Mouse (Mus musculus) yolk sac, embryonic 10.5 days (tissue): ENCODE results near the gene Gm43518.

Experiments
- DNase-seq: peaks from one replicate; pipeline ENCODE4 v3.0.0-alpha.2; 2017; ENCODE audit warnings: low spot score

The Gm43518 gene

GRCm38 (mm10) chr5:123933957-123934591, 6.9 kb downstream of the Gm43518 start:
- peak; percentile 74 for DNase-seq

- no peak for DNase-seq
These were observed 8.7 kb downstream of the Gm43518 start for GRCm38 (mm10) chr5:123935931-123936330.

- DNase-seq: no peak
These were observed 11.3 kb downstream of the Gm43518 start for GRCm38 (mm10) chr5:123938479-123938878.

DNA sequence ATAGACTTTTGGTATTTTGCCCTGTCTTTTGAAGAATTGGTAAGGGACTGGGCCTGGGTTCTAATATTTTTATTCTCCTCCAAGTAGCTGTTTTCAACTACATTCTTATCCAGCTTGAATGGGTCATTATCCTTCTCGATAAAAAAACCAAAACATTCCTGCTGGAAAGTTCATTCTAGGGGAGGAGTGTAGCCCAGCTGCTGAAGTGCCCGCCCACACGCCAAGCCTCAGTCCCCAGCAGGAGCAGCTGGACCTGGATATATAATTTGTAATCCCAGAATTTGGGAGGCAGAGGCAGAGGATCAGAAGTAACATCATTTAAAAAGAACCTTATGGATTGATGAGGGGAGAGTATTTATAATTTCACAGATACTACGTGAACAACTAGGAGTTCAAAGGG, 19.3 kb downstream of the Gm43518 start:
- DNase-seq: no peak

- DNase-seq: no peak
These were observed 20.0 kb downstream of the Gm43518 start for GRCm38 (mm10) chr5:123947041-123947761.

DNA sequence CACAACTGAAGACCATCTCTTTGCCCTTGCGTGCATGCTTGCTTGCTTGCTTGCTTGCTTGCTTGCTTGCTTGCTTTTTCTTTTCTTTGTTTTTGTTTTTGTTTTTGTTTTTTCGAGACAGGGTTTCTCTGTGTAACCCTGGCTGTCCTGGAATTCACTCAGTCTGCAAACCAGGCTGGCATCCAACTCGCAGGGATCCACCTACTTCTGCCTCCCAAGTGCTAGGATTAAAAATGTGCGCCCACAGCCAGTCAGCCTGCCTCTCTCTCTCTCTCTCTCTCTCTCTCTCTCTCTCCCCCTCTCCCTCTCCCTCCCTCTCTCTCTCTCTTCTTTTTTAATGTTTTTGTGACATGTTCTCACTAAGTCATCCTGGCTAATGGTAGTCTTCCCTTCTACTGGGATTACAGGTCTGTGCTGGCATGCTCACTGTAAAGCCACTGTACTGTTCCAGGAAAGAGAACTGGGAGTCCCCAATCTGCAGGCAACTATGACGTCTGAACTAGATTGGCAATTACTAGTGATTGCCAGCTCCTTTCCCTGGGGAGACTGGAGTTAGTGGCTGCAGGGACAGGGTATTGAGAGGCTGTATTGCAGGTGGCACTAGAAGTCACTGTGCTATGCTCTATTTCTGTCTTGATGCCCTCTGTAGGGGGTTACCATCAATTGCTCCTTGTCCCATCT, 25.3 kb downstream of the Gm43518 start:
- no peak for DNase-seq

- no peak for DNase-seq
These were observed 30.0 kb downstream of the Gm43518 start for GRCm38 (mm10) chr5:123957213-123957612.

GRCm38 (mm10) chr5:123959018-123959417, 31.8 kb downstream of the Gm43518 start:
- no peak for DNase-seq

GRCm38 (mm10) chr5:123960129-123960528, 32.9 kb downstream of the Gm43518 start:
- no peak for DNase-seq

GRCm38 (mm10) chr5:123961046-123961445, 33.8 kb downstream of the Gm43518 start:
- DNase-seq: no peak

- no peak for DNase-seq
These were observed 37.0 kb downstream of the Gm43518 start for GRCm38 (mm10) chr5:123964208-123964607.

DNA sequence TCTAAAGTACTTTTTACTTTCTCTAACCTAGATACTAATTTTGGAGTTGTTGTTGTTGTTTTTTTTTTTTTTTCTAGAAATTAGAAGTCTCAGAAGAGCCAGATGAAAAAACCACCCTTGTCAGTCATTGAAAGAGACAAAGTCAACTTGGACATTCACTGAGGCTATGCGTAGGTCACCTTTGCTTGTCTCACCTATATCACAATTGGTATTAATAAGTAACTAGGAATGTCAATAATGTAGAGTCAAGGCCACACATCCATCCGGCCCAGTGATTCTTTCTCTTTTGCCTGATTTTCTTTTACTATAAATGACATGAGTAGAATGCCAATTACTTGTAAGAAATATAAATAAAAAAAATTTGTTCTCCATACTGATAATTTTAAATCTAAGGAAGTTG, 39.5 kb downstream of the Gm43518 start:
- no peak for DNase-seq

DNA sequence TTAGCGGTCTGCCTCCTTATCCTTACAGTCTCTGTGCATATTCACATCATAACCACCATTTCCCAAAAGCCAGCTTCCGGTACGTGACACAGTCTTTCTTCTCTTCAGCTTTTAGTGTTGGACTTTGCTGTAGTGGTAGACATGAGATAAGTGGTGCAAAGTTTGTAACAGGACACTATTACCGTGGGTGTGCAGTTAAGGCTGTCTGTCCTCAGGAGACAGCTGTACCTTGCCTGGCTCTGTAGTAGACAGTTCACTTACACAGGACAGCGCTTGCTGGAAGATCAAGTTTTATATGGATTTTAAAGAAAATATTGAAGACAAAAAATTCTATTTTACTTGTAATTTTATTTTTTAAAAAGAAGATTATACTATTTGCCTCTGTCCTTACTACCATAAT, 41.2 kb downstream of the Gm43518 start:
- no peak for DNase-seq

GRCm38 (mm10) chr5:123969216-123969615, 42.0 kb downstream of the Gm43518 start:
- no peak for DNase-seq

- no peak for DNase-seq
These were observed 43.4 kb downstream of the Gm43518 start for GRCm38 (mm10) chr5:123970576-123970975.

- DNase-seq: no peak
These were observed 45.2 kb downstream of the Gm43518 start for GRCm38 (mm10) chr5:123972453-123972852.

- peak; percentile 83 for DNase-seq
These were observed 46.3 kb downstream of the Gm43518 start, which contains the start of gene Hip1r for GRCm38 (mm10) chr5:123973299-123974178. Gene Hip1r, plus strand, starts transcription at chr5:123973628.

GRCm38 (mm10) chr5:123974179-123974485, 46.9 kb downstream of the Gm43518 start:
- no peak for DNase-seq

DNA sequence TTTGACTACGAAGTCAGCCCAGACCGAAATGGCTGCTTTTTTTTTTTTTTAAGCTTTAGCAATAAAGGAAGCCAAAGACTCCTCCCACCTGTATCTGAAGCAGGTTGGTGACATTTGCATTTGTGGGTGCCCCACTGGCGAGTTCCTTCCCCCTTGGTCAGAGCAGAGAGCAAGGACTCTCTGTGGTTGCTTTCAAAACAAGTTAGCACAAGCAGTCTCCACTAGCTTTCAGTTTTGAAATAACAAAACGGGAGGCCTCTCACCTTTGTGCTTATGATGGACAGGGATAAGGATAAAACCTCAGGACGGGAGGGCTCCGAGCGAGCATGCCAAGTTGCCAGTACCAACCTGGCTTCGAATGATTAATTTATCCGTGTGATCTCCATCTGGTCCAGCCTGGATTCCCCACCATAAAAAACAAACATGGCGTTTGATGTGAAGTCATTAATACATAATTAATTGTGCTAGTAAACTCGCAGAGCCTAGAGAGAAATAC, 47.4 kb downstream of the Gm43518 start:
- no peak for DNase-seq

- DNase-seq: peak; percentile 64
These were observed 48.5 kb downstream of the Gm43518 start for GRCm38 (mm10) chr5:123975668-123976180.

GRCm38 (mm10) chr5:123977231-123977630, 50.0 kb downstream of the Gm43518 start:
- DNase-seq: peak; percentile 89

GRCm38 (mm10) chr5:123978131-123978530, 50.9 kb downstream of the Gm43518 start:
- no peak for DNase-seq
